Mouse (Mus musculus) layer of hippocampus, adult 2 months (tissue): ENCODE data around the gene Arr3. TPM values are rescaled to one million over a fixed set of nuclear protein-coding genes. Genes with fewer than 3 reads are reported as not detected.
A peak's percentile ranks its signal among the peaks of the same experiment; 100 is the strongest.

ENCODE experiments used
- DNase-seq, 2 experiments: peaks; one replicate each; pipeline ENCODE4 v3.0.0; 2022; ENCODE audit warnings: low spot score in 2 of 2
- H3K27ac ChIP-seq: fragments of 200-600 bp; 2 replicates; pipeline ENCODE4 v1.8.1; 2022
- H3K4me3 ChIP-seq: fragments of 200-600 bp; 2 replicates; pipeline ENCODE4 v1.8.1; 2022; ENCODE audit warnings: mild to moderate bottlenecking
- CTCF ChIP-seq: fragments of 200-600 bp; conservative IDR thresholded peaks from 2 replicates; pipeline ENCODE4 v1.8.1; 2022; ENCODE audit warnings: antibody characterized with exemption, mild to moderate bottlenecking, moderate library complexity
- total RNA-seq, 2 experiments: library from RNA; stranded (reverse); gene quantifications; 2 replicates each; pipeline ENCODE4 v1.2.3; 2021

Arr3 gene
- total RNA-seq, 2 experiments from 2014 or later: 0.41 TPM; not detected in 1

DNA sequence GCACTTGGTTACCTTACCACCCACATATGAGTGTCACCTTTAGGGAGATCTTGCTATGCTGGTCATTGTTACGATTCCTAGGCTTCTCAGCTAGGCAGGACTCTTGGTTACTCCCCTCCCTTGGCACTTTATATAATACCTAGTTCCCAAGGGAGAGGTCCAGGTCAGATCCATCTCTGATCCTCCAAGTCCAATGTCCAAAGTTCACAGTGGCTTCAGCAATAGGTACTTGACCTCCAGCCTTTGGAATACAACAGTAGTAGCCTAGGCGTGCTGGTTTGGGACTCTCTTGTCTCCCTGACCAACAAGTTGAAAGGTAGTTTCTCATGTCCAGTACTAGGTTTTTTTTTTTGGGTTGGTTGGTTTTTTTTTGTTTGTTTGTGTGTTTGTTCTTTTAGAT, 23.8 kb downstream of the Arr3 start:
- no peak overlapping the region for H3K27ac ChIP-seq
- DNase-seq: no peak
- no peak overlapping the region for H3K4me3 ChIP-seq
- TF ChIP-seq CTCF: no peak

GRCm38 (mm10) chrX:100638477-100638876, 33.2 kb downstream of the Arr3 start:
- DNase-seq: no peak
- H3K4me3 ChIP-seq: no peak overlapping the region
- no peak for TF ChIP-seq CTCF
- H3K27ac ChIP-seq: no peak overlapping the region

DNA sequence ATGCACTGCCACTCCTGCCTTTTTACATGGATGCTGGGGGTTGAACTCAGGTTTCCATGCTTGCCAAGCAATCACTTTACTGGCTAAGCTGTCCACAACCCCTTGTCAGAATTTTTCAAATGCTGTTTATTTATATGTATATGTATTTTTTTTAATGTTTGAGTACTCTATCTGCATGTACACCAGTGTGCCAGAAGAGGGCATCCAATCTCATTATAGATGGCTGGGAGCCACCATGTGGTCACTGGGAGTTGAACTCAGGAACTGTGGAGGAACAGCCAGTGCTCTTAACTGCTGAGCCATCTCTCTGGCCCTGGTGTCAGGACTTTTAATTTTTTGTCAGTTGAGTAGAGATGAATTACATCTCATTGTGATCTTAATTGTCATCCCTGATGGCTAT, 47.6 kb downstream of the Arr3 start:
- TF ChIP-seq CTCF: peak; percentile 49
- Histone ChIP-seq H3K27ac (no peak overlapping the region), H3K4me3 (no peak overlapping the region)
- no peak for DNase-seq

GRCm38 (mm10) chrX:100664825-100665224, 59.5 kb downstream of the Arr3 start:
- DNase-seq: no peak
- no peak for TF ChIP-seq CTCF
- Histone ChIP-seq H3K4me3 (no peak overlapping the region), H3K27ac (no peak overlapping the region)

Other genes with a start within 250 kb of the Arr3 start
- not detected for gene Otud6a, start 176.5 kb upstream of the Arr3 start, total RNA-seq
- under 1 TPM; 0.22 to 0.31 TPM for gene Awat2, start 162.8 kb upstream of the Arr3 start, total RNA-seq
- 10 to 100 TPM; 37.3 to 38.8 TPM for gene Igbp1, start 111.2 kb upstream of the Arr3 start, total RNA-seq
- under 1 TPM; 0.33 to 0.39 TPM for gene Dgat2l6, start 80.7 kb upstream of the Arr3 start, total RNA-seq
- not detected for gene Awat1, start 33.2 kb upstream of the Arr3 start, total RNA-seq
- gene P2ry4, start 10.6 kb upstream of the Arr3 start, total RNA-seq: not detected
- under 1 TPM; 0.61 to 0.77 TPM for gene Kif4, start 20.2 kb downstream of the Arr3 start, total RNA-seq
- gene Pdzd11, start 21.1 kb downstream of the Arr3 start, total RNA-seq: 10 to 100 TPM; 39.0 to 43.5 TPM
- gene Gdpd2, start 124.4 kb downstream of the Arr3 start, total RNA-seq: 10 to 100 TPM; 10.1 to 18.6 TPM
- 100 to 1,000 TPM; 156 to 163 TPM for gene Dlg3, start 162.2 kb downstream of the Arr3 start, total RNA-seq